Mouse (Mus musculus) kidney, embryonic 14.5 days (tissue): ENCODE results near the gene Cd300ld5. TPM values are rescaled to one million over a fixed set of nuclear protein-coding genes. Genes with fewer than 3 reads are reported as not detected.

Experiments
- ATAC-seq: fragments of 200-750 bp; cut with Nextera tagmentation; 2 replicates; pipeline ENCODE4 v1.8.0; 2017; ENCODE audit warnings: moderate number of reproducible peaks, mild to moderate bottlenecking, moderate TSS enrichment, moderate library complexity; ENCODE audit not compliant: low FRiP score, low TSS enrichment
- H3K27ac ChIP-seq: fragments of 300-500 bp; sonication (generic); 2 replicates; pipeline ENCODE4 v1.5.1; 2014; ENCODE audit warnings: low read depth, mild to moderate bottlenecking, low read length, moderate library complexity, mixed read lengths
- H3K27me3 ChIP-seq: fragments of 300-500 bp; sonication (generic); 2 replicates; pipeline ENCODE4 v1.6.1; 2014; ENCODE audit warnings: mild to moderate bottlenecking, low read length; ENCODE audit not compliant: control insufficient read depth, insufficient read depth
- H3K36me3 ChIP-seq: fragments of 300-500 bp; sonication (generic); 2 replicates; pipeline ENCODE4 v1.6.1; 2014; ENCODE audit warnings: low read length, mixed read lengths; ENCODE audit not compliant: control insufficient read depth, insufficient read depth
- H3K4me1 ChIP-seq: fragments of 300-500 bp; sonication (generic); 2 replicates; pipeline ENCODE4 v1.6.1; 2014; ENCODE audit warnings: low read length, mixed read lengths; ENCODE audit not compliant: control insufficient read depth, insufficient read depth
- H3K4me2 ChIP-seq: fragments of 300-500 bp; sonication (generic); replicated peaks from 2 replicates; pipeline ENCODE4 v1.6.1; 2014; ENCODE audit warnings: low read depth, mild to moderate bottlenecking, low read length
- H3K4me3 ChIP-seq: fragments of 300-500 bp; sonication (generic); 2 replicates; pipeline ENCODE4 v1.5.1; 2014; ENCODE audit warnings: mild to moderate bottlenecking, low read length
- H3K9ac ChIP-seq: fragments of 300-500 bp; sonication (generic); 2 replicates; pipeline ENCODE4 v1.6.1; 2014; ENCODE audit warnings: low read depth, mild to moderate bottlenecking, low read length, moderate library complexity
- H3K9me3 ChIP-seq: fragments of 300-500 bp; sonication (generic); 2 replicates; pipeline ENCODE4 v1.6.1; 2016; ENCODE audit warnings: low read length; ENCODE audit not compliant: control insufficient read depth
- WGBS: fragments of 180-500 bp; shearing (Covaris S2); extraction: QIAGEN DNeasy Blood & Tissue Kit; methylation state at CpG from one replicate; pipeline ENCODE4 v1.1.7; 2014; 5-methylcytosine and 5-hydroxymethylcytosine counted together
- polyA plus RNA-seq: library from polyadenylated mRNA; unstranded; fragments of >200 nt; fragmentation: Nextera tagmentation; extraction: Ambion mirVana; gene quantifications from 2 replicates; pipeline ENCODE4 v1.2.1, GENCODE M21; 2014

The Cd300ld5 gene
- polyA plus RNA-seq, 1 experiment from 2014 or later: not detected

GRCm38 (mm10) chr11:115077436-115077835 is 39.9 kb upstream of the Cd300ld5 start:
- Histone ChIP-seq H3K4me1 (no peaks in the 10 kb centered on the region), H3K9me3 (no peaks in the 10 kb centered on the region), H3K27me3 (no peaks in the 10 kb centered on the region; the same call in 1 of the 2 replicates), H3K9ac (no peak overlapping the region), H3K27ac (no peak overlapping the region), H3K36me3 (no peaks in the 10 kb centered on the region), H3K4me3 (no peak overlapping the region), H3K4me2 (no peak overlapping the region)
- 95% methylated on average over 1 of the region's 1 CpGs for WGBS
- ATAC-seq: no peak

GRCm38 (mm10) chr11:115075859-115076258 is 38.3 kb upstream of the Cd300ld5 start:
- no peak overlapping the region for H3K27ac ChIP-seq
- H3K4me1 ChIP-seq: peaks cover 9% of the 10 kb centered on the region
- H3K9me3 ChIP-seq: no peaks in the 10 kb centered on the region
- H3K4me3 ChIP-seq: no peak overlapping the region
- no peaks in the 10 kb centered on the region for H3K36me3 ChIP-seq
- H3K9ac ChIP-seq: no peak overlapping the region
- no peak for ATAC-seq
- H3K4me2 ChIP-seq: no peak overlapping the region
- H3K27me3 ChIP-seq: no peaks in the 10 kb centered on the region
- 47% methylated on average over 5 of the region's 5 CpGs for WGBS

GRCm38 (mm10) chr11:115075407-115075806 is 37.8 kb upstream of the Cd300ld5 start:
- no peak overlapping the region for H3K4me2 ChIP-seq
- H3K9ac ChIP-seq: no peak overlapping the region
- no peaks in the 10 kb centered on the region for H3K27me3 ChIP-seq
- 79% methylated on average over 7 of the region's 7 CpGs for WGBS
- no peak overlapping the region for H3K4me3 ChIP-seq
- peaks cover 9% of the 10 kb centered on the region for H3K4me1 ChIP-seq
- H3K27ac ChIP-seq: no peak overlapping the region
- ATAC-seq: no peak
- no peaks in the 10 kb centered on the region for H3K9me3 ChIP-seq
- H3K36me3 ChIP-seq: no peaks in the 10 kb centered on the region

- Histone ChIP-seq H3K36me3 (no peaks in the 10 kb centered on the region), H3K27ac (no peak overlapping the region), H3K9ac (no peak overlapping the region), H3K4me2 (no peak overlapping the region), H3K4me3 (no peak overlapping the region), H3K9me3 (no peaks in the 10 kb centered on the region), H3K4me1 (peaks cover 9% of the 10 kb centered on the region), H3K27me3 (no peaks in the 10 kb centered on the region)
- 72% methylated on average over 5 of the region's 5 CpGs for WGBS
- ATAC-seq: no peak
These were observed 35.4 kb upstream of the Cd300ld5 start for GRCm38 (mm10) chr11:115073002-115073401.

- 10% methylated on average over 14 of the region's 14 CpGs for WGBS
- H3K9me3 ChIP-seq: no peaks in the 10 kb centered on the region
- no peak overlapping the region for H3K9ac ChIP-seq
- H3K4me2 ChIP-seq: peak overlapping the region; percentile 32
- no peaks in the 10 kb centered on the region for H3K36me3 ChIP-seq
- H3K27ac ChIP-seq: peak overlapping the region; percentile 56; the same call in 1 of the 2 replicates
- peaks cover 9% of the 10 kb centered on the region for H3K4me1 ChIP-seq
- no peaks in the 10 kb centered on the region for H3K27me3 ChIP-seq
- ATAC-seq: peak; percentile 79
- no peak overlapping the region for H3K4me3 ChIP-seq
These were observed 34.2 kb upstream of the Cd300ld5 start for GRCm38 (mm10) chr11:115071631-115072294.

- Histone ChIP-seq H3K27me3 (no peaks in the 10 kb centered on the region), H3K4me2 (peak overlapping the region; percentile 32), H3K4me3 (no peak overlapping the region), H3K36me3 (no peaks in the 10 kb centered on the region), H3K4me1 (peaks cover 9% of the 10 kb centered on the region), H3K27ac (0 out of 2 replicates have a peak overlapping the region, but pooled peaks have one; percentile 56), H3K9me3 (no peaks in the 10 kb centered on the region), H3K9ac (no peak overlapping the region)
- WGBS: 7% methylated on average over 9 of the region's 9 CpGs
- ATAC-seq: no peak
These were observed 33.5 kb upstream of the Cd300ld5 start for GRCm38 (mm10) chr11:115071015-115071551.

GRCm38 (mm10) chr11:115066768-115067167 is 29.2 kb upstream of the Cd300ld5 start:
- no peak overlapping the region for H3K4me3 ChIP-seq
- no peaks in the 10 kb centered on the region for H3K36me3 ChIP-seq
- H3K27ac ChIP-seq: no peak overlapping the region
- H3K27me3 ChIP-seq: no peaks in the 10 kb centered on the region
- H3K4me2 ChIP-seq: no peak overlapping the region
- WGBS: 71% methylated on average over 6 of the region's 6 CpGs
- no peak for ATAC-seq
- no peak overlapping the region for H3K9ac ChIP-seq
- peaks cover 8% of the 10 kb centered on the region for H3K4me1 ChIP-seq
- H3K9me3 ChIP-seq: no peaks in the 10 kb centered on the region

GRCm38 (mm10) chr11:115062077-115062476 is 24.5 kb upstream of the Cd300ld5 start, which contains the start of gene Cd300e:
Gene Cd300e (minus strand): TSS chr11:115062177.
- no peak for ATAC-seq
- Histone ChIP-seq H3K4me2 (no peak within 1 kb of the TSS), H3K4me1 (no peaks in the 10 kb centered on the region), H3K27me3 (no peaks in the 10 kb centered on the region), H3K9me3 (no peaks in the 10 kb centered on the region), H3K4me3 (no peak within 1 kb of the TSS), H3K27ac (no peak within 1 kb of the TSS), H3K36me3 (no peaks in the 10 kb centered on the region), H3K9ac (no peak within 1 kb of the TSS)
- 19% methylated on average over 5 of the region's 5 CpGs for WGBS

GRCm38 (mm10) chr11:115059797-115060196 is 22.2 kb upstream of the Cd300ld5 start:
- H3K27me3 ChIP-seq: no peaks in the 10 kb centered on the region
- ATAC-seq: no peak
- H3K4me1 ChIP-seq: no peaks in the 10 kb centered on the region
- H3K4me3 ChIP-seq: no peak overlapping the region
- H3K27ac ChIP-seq: no peak overlapping the region
- no peaks in the 10 kb centered on the region for H3K9me3 ChIP-seq
- 85% methylated on average over 2 of the region's 2 CpGs for WGBS
- no peak overlapping the region for H3K9ac ChIP-seq
- no peaks in the 10 kb centered on the region for H3K36me3 ChIP-seq
- no peak overlapping the region for H3K4me2 ChIP-seq
